Mouse (Mus musculus): ENCODE data around the gene Vangl1.

DNA sequence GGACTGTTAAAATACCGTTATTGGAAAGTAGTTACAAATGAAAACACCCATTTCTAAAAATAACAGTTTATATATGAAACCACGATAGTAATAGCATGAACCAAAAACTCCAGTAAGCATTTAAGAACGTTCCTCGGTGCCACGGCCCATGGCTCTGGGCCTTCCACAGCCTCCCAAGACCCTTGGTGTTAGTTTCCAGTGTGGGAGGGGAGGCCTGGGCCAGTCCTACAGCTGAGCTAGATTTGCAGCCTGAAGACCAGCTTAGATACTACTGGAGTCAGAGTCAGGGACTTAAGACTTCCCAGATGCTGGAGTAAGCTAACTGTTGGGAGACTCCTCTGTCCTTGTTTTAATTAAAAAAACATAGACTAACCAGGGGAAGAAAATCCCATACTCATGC is 28.4 kb downstream of the Vangl1 start:
- TF ChIP-seq CTCF (IDR thresholded peaks at IDR 0.05) (no peak), EP300 (IDR thresholded peaks at IDR 0.05) (no peak)
